ENCODE assay signal across 26 mouse cellular contexts in genomic region chr11:43610006-43610661, GRCm38 (mm10). TPM values are rescaled to one million over a fixed set of nuclear protein-coding genes. Genes with fewer than 3 reads are reported as not detected.
DNase-seq lines count a peak whose midpoint lies in the region; ATAC-seq and TF ChIP-seq lines count a peak whose summit lies in the region.
"Had no signal": no experiment of that assay in that cellular context is flagged by ENCODE, and none has a peak within 500 bp of the region (broad histone marks: within the 10 kb centered on the region; RNA-seq: fewer than 3 reads in every experiment).

No protein-coding gene starts in this region.

- H3K9me3 ChIP-seq in forebrain, postnatal 0 days (ENCODE audit: low read length) = no peaks in the 10 kb centered on the region
- no peaks in the 10 kb centered on the region for H3K9me3 ChIP-seq in forebrain, embryonic 13.5 days (replicated peaks)
- H3K9me3 ChIP-seq in intestine, postnatal 0 days (ENCODE audit: control insufficient read depth) = no peaks in the 10 kb centered on the region
- no peaks in the 10 kb centered on the region for H3K9me3 ChIP-seq in midbrain, embryonic 13.5 days
- H3K9me3 ChIP-seq: embryonic facial prominence, embryonic 13.5 days; forebrain, embryonic 10.5 days; G1E; heart, embryonic 13.5 days; limb, embryonic 15.5 days; midbrain, embryonic 12.5 days had no signal

- DNase-seq in forebrain, postnatal 0 days = no peak
- DNase-seq in lung, postnatal 10 days = peak; percentile 14
- no peak for DNase-seq in lung, postnatal 14 days
- DNase-seq in lung, postnatal 4 days = peak; percentile 24 to 48
- DNase-seq in spleen, adult 18-20 months = no peak
- DNase-seq: cerebellum, adult 11 months; kidney, postnatal 10 days; right cerebral cortex, postnatal 25 days; thymus, adult 18-20 months had no signal

- H3K4me2 ChIP-seq in forebrain, postnatal 0 days (ENCODE audit: low read depth) = no peak overlapping the region
- H3K4me2 ChIP-seq in forebrain, embryonic 13.5 days = no peak overlapping the region
- no peak overlapping the region for H3K4me2 ChIP-seq in intestine, postnatal 0 days (replicated peaks; ENCODE audit: low read depth)
- H3K4me2 ChIP-seq in midbrain, embryonic 13.5 days (replicated peaks) = no peak overlapping the region
- H3K4me2 ChIP-seq: embryonic facial prominence, embryonic 13.5 days; heart, embryonic 13.5 days; limb, embryonic 15.5 days; midbrain, embryonic 12.5 days had no signal

- H3K27me3 ChIP-seq in forebrain, postnatal 0 days (ENCODE audit: insufficient read depth, low read length) = no peaks in the 10 kb centered on the region
- no peaks in the 10 kb centered on the region for H3K27me3 ChIP-seq in forebrain, embryonic 13.5 days
- no peaks in the 10 kb centered on the region for H3K27me3 ChIP-seq in intestine, postnatal 0 days (replicated peaks; ENCODE audit: control insufficient read depth, insufficient read depth, low read length)
- no peaks in the 10 kb centered on the region for H3K27me3 ChIP-seq in midbrain, embryonic 13.5 days
- H3K27me3 ChIP-seq: embryonic facial prominence, embryonic 13.5 days; heart, embryonic 13.5 days; limb, embryonic 15.5 days; midbrain, embryonic 12.5 days had no signal

- 35% methylated on average over 10 of the region's 10 CpGs for WGBS in forebrain, postnatal 0 days
- WGBS in forebrain, embryonic 13.5 days = 39% methylated on average over 10 of the region's 10 CpGs
- 58% methylated on average over 10 of the region's 10 CpGs for WGBS in intestine, postnatal 0 days
- 68% methylated on average over 10 of the region's 10 CpGs for WGBS in midbrain, embryonic 13.5 days

- no peaks in the 10 kb centered on the region for H3K4me1 ChIP-seq in forebrain, postnatal 0 days (ENCODE audit: insufficient read depth)
- H3K4me1 ChIP-seq in forebrain, embryonic 13.5 days = peaks cover 24% of the 10 kb centered on the region
- no peaks in the 10 kb centered on the region for H3K4me1 ChIP-seq in intestine, postnatal 0 days (replicated peaks; ENCODE audit: control insufficient read depth, insufficient read depth, low read length)
- peaks cover 15% of the 10 kb centered on the region; the same call in 1 of the 2 replicates for H3K4me1 ChIP-seq in midbrain, embryonic 13.5 days (replicated peaks)

- no peak overlapping the region for H3K27ac ChIP-seq in forebrain, postnatal 0 days (ENCODE audit: low read depth, low read length)
- no peak overlapping the region for H3K27ac ChIP-seq in forebrain, embryonic 13.5 days
- no peak overlapping the region for H3K27ac ChIP-seq in intestine, postnatal 0 days (ENCODE audit: low read depth, low read length)
- H3K27ac ChIP-seq in midbrain, embryonic 13.5 days = no peak overlapping the region
- H3K27ac ChIP-seq: embryonic facial prominence, embryonic 13.5 days; forebrain, embryonic 10.5 days; heart, embryonic 13.5 days; limb, embryonic 15.5 days; macrophage; midbrain, embryonic 12.5 days had no signal

- H3K9ac ChIP-seq in forebrain, postnatal 0 days = no peak overlapping the region
- no peak overlapping the region; the same call in 1 of the 2 replicates for H3K9ac ChIP-seq in forebrain, embryonic 13.5 days
- no peak overlapping the region for H3K9ac ChIP-seq in intestine, postnatal 0 days (ENCODE audit: low read depth, low read length)
- no peak overlapping the region for H3K9ac ChIP-seq in midbrain, embryonic 13.5 days (replicated peaks)
- H3K9ac ChIP-seq: embryonic facial prominence, embryonic 13.5 days; heart, embryonic 13.5 days; limb, embryonic 15.5 days; midbrain, embryonic 12.5 days had no signal

- no peak for TF ChIP-seq CTCF in forebrain, postnatal 0 days (IDR thresholded peaks at IDR 0.05; ENCODE audit: low read depth)
- no peak for TF ChIP-seq CTCF in intestine, postnatal 0 days (IDR thresholded peaks at IDR 0.05; ENCODE audit: low read depth)

- H3K36me3 ChIP-seq in forebrain, postnatal 0 days (ENCODE audit: insufficient read depth) = no peaks in the 10 kb centered on the region
- H3K36me3 ChIP-seq in forebrain, embryonic 13.5 days (ENCODE audit: poor library complexity, severe bottlenecking) = no peaks in the 10 kb centered on the region
- H3K36me3 ChIP-seq in intestine, postnatal 0 days (ENCODE audit: control insufficient read depth, insufficient read depth) = no peaks in the 10 kb centered on the region
- no peaks in the 10 kb centered on the region for H3K36me3 ChIP-seq in midbrain, embryonic 13.5 days
- H3K36me3 ChIP-seq: embryonic facial prominence, embryonic 13.5 days; forebrain, embryonic 10.5 days; G1E; heart, embryonic 13.5 days; limb, embryonic 15.5 days; midbrain, embryonic 12.5 days had no signal

- H3K4me3 ChIP-seq in forebrain, postnatal 0 days (ENCODE audit: low read depth, low read length) = no peak overlapping the region
- H3K4me3 ChIP-seq in forebrain, embryonic 13.5 days = no peak overlapping the region
- H3K4me3 ChIP-seq in intestine, postnatal 0 days (ENCODE audit: low read depth, low read length) = no peak overlapping the region
- no peak overlapping the region for H3K4me3 ChIP-seq in midbrain, embryonic 13.5 days (replicated peaks)
- H3K4me3 ChIP-seq: embryonic facial prominence, embryonic 13.5 days; forebrain, embryonic 10.5 days; heart, embryonic 13.5 days; limb, embryonic 15.5 days; midbrain, embryonic 12.5 days; myocyte had no signal

- 0 out of 2 replicates have a peak, but pooled peaks have one; percentile 19 for ATAC-seq in forebrain, postnatal 0 days
- ATAC-seq in forebrain, embryonic 13.5 days = no peak
- peak; percentile 20; the same call in 1 of the 2 replicates for ATAC-seq in intestine, postnatal 0 days
- ATAC-seq in midbrain, embryonic 13.5 days = no peak
- ATAC-seq: inflammation-experienced regulatory T-cells, adult 6 months had no signal

RNA-seq across cellular contexts. Expression of gene Fabp6, which starts 8.8 kb away (rescaled TPM):
- total RNA-seq in forebrain, postnatal 0 days (2014; rRNA removed) = not detected in 2 replicates
- not detected in 2 replicates for polyA plus RNA-seq in forebrain, postnatal 0 days (2015; fragmentation: Nextera tagmentation; extraction: Ambion mirVana)
- polyA plus RNA-seq in forebrain, embryonic 13.5 days (2015; fragmentation: Nextera tagmentation; extraction: Ambion mirVana) = not detected in 2 replicates
- 88.4 and 127 TPM in 2 replicates for polyA plus RNA-seq in intestine, postnatal 0 days (2015; fragmentation: Nextera tagmentation; extraction: Ambion mirVana)
- polyA plus RNA-seq in midbrain, embryonic 13.5 days (2015; fragmentation: Nextera tagmentation; extraction: Ambion mirVana) = not detected in 2 replicates
- total RNA-seq: common myeloid progenitor, adult 5-6 weeks; G1E; gastrocnemius, postnatal 4 days; hematopoietic stem cell, adult 5-6 weeks; left cerebral cortex, postnatal 10 days; neutrophil, adult 5-6 weeks had no signal
- polyA plus RNA-seq: embryonic facial prominence, embryonic 13.5 days; forebrain, embryonic 10.5 days; G1E; heart, embryonic 13.5 days; inflammation-experienced regulatory T-cells, adult 6 months; macrophage; midbrain, embryonic 12.5 days; myocyte had no signal

RNA-seq across cellular contexts. Expression of gene 4933415A04Rik, which starts 23.3 kb away (rescaled TPM):
- total RNA-seq in forebrain, postnatal 0 days (2014; rRNA removed) = 0.76 and 1.5 TPM in 2 replicates
- polyA plus RNA-seq in forebrain, postnatal 0 days (2015; fragmentation: Nextera tagmentation; extraction: Ambion mirVana) = 1.2 and 1.8 TPM in 2 replicates
- polyA plus RNA-seq in forebrain, embryonic 13.5 days (2015; fragmentation: Nextera tagmentation; extraction: Ambion mirVana) = 4.8 TPM in 2 replicates
- 5.3 and 7.9 TPM in 2 replicates for polyA plus RNA-seq in intestine, postnatal 0 days (2015; fragmentation: Nextera tagmentation; extraction: Ambion mirVana)
- polyA plus RNA-seq in midbrain, embryonic 13.5 days (2015; fragmentation: Nextera tagmentation; extraction: Ambion mirVana) = 6.6 and 7.2 TPM in 2 replicates
- total RNA-seq: common myeloid progenitor, adult 5-6 weeks; G1E had no signal
- polyA plus RNA-seq: G1E, macrophage, myocyte had no signal

Comparison
In these comparisons a context has a peak if more than half of its experiments do, and no peak if none do; other contexts are left out.
1. ATAC-seq: peak in forebrain, postnatal 0 days (single experiment) and intestine, postnatal 0 days (single experiment); none in forebrain, embryonic 13.5 days (single experiment) and midbrain, embryonic 13.5 days (single experiment).
2. DNase-seq: peak in lung, postnatal 10 days (single experiment) and lung, postnatal 4 days (2 of 2); none in forebrain, postnatal 0 days (single experiment), lung, postnatal 14 days (single experiment) and spleen, adult 18-20 months (0 of 2).
3. RNA of gene Fabp6, which starts 8.8 kb away (polyA plus RNA-seq): 88.4 to 127 TPM in intestine, postnatal 0 days; not detected in midbrain, embryonic 13.5 days, not detected in forebrain, postnatal 0 days and not detected in forebrain, embryonic 13.5 days; every median in the first group is over 10 times any median in the second.